Mouse (Mus musculus): Measurements from ENCODE around the gene Xpo4.

DNA sequence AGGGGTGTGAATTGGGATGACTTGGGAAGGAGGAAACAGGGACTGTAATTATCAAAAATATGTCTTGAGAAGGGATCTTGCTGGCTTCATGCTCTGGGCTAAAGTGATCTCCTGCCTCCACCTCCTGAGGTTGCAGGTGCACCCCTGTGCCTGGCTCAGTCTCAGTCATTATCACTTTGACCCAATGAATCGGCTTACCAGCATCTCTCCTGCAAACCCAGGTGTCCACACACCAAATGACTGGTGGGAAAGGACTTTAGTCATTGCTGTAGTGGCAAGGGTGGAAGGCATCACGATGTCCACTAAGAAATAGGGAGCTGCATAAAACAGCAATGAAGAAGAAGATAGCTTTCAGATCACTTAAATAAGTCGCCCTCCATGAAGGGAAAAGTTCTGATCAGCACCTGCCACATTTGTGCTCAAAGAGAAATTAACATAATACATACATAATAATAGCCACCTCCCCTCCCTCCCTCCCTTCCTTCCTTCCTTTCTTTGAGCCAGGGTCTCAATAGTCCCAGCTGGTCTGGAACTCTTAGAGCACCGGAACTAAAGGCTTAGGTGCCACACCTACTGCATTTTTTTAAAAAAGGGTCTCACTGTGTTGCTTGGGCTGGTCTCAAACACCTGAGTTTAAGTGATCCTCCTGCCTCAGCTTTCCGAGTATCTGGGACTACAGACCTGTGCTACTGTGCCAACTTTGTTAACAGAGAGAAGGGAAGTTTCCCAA is 135.3 kb downstream of the Xpo4 start:
- TF ChIP-seq CHD2 (IDR thresholded peaks at IDR 0.05; ENCODE audit: low read depth, low read length) (no peak), ZC3H11A (IDR thresholded peaks at IDR 0.05; ENCODE audit: borderline replicate concordance, low read depth, low read length) (no peak), ZNF384 (IDR thresholded peaks at IDR 0.05; ENCODE audit: low read depth, low read length) (peak; percentile 92)

All from ES-E14 (cell line).